Mouse (Mus musculus): ENCODE results near the gene Zfp11. TPM values are rescaled to one million over a fixed set of nuclear protein-coding genes. Genes with fewer than 3 reads are reported as not detected.

Gene Zfp11
- 1.4 TPM for polyA plus RNA-seq (2017; shearing (Covaris generic))

DNA sequence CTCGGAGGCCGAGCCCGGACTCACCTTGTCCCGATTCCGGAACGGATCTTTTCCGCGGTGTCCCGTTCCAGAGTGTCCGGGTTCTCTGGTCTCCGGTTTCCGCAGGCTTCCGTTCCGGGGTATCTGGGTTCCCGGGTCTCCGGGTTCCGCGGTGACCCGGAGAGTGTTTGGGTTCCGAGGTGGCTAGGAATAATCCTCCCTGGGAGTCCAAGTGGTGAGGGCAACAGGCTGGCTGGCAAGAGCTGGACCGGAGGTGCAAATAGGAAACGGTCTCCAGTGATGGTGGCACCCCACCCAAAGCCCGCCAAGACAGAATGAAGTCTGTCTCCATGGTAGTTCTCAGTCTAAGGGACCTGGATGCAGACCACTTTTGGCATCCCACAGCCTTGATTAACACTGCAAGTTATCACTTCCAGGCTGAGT, at the start of gene Zfp11:
Gene Zfp11 (minus strand): TSS at position 64 of the 423 bp plus-strand sequence.

DNA sequence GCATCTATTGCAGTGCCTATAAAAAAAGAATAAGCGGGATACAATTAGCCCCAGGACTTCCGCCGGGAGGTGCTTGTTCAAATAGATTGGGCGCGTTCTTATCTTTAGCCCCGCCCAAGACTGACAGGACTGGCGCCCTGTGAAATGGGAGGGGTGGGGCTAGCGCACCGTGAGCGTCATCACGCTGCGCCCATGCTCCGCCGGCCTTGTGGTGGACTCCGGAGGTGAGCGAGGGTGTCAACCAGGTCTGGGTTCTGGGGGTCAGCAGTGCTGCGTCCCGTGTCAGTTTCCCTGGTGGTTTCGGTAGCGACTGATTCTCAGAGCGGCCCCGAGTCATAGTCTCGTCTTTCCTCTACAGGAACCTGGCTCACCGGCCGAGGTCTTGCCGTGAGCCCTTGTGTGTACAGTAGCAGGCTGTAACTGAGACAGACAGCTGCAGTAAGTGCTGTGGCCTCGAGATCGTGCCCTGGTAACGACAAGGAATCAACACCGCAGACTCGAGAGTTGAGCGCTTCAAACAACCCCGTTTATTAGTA, 45.5 kb upstream of the Zfp11 start, which contains the start of gene Mrps17:
Gene Mrps17 (plus strand): TSS at position 172 of the 536 bp plus-strand sequence.

DNA sequence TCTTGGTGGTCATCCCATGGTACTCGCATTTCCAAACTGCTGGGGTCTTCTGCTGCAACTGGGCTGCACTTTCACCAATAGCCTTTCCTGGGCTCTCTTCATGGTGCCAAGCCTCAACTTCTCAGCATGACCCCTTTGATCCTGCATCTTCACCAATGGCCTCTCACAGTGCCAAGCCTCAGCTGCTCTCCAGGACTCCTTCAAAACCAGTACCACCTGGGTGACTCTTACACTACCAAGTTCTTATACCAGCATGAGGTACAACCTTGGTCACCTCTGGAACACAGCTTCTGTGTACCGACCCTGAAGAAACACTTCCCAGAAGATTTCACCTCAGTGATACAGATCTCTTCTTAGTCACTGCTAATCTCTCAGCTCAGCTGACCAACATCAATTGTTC, 38.5 kb upstream of the Zfp11 start, which contains the start of gene Sept14:
Gene Sept14 (minus strand): TSS at position 101 of the 400 bp plus-strand sequence.

Other genes with a start within 250 kb of the Zfp11 start
- 53.8 TPM for gene Sfswap, start 168.9 kb downstream of the Zfp11 start, polyA plus RNA-seq (2017; shearing (Covaris generic))
- gene Mmp17, start 85.9 kb downstream of the Zfp11 start, polyA plus RNA-seq (2017; shearing (Covaris generic)), result 2.6 TPM
- 0.37 TPM for gene Sept14, start 38.4 kb upstream of the Zfp11 start, polyA plus RNA-seq (2017; shearing (Covaris generic))
- gene Mrps17, start 45.4 kb upstream of the Zfp11 start, polyA plus RNA-seq (2017; shearing (Covaris generic)), result 63.8 TPM
- gene Nipsnap2, start 55.0 kb upstream of the Zfp11 start, polyA plus RNA-seq (2017; shearing (Covaris generic)), result 13.7 TPM
- 25.9 TPM for gene Psph, start 117.3 kb upstream of the Zfp11 start, polyA plus RNA-seq (2017; shearing (Covaris generic))
- 9.6 TPM for gene Sumf2, start 176.9 kb upstream of the Zfp11 start, polyA plus RNA-seq (2017; shearing (Covaris generic))
- 464 TPM for gene Chchd2, start 217.4 kb upstream of the Zfp11 start, polyA plus RNA-seq (2017; shearing (Covaris generic))
- 0.23 TPM for gene Zbed5, start 225.6 kb upstream of the Zfp11 start, polyA plus RNA-seq (2017; shearing (Covaris generic))
- gene Phkg1, start 228.4 kb upstream of the Zfp11 start, polyA plus RNA-seq (2017; shearing (Covaris generic)), result 0.17 TPM
- 1.1 TPM for gene Nupr1l, start 238.4 kb upstream of the Zfp11 start, polyA plus RNA-seq (2017; shearing (Covaris generic))